Mouse (Mus musculus) liver, postnatal 0 days (tissue): ENCODE results near the gene Tbc1d14.
A peak's percentile ranks its signal among the peaks of the same experiment; 100 is the strongest.

Experiments
- CTCF ChIP-seq: sonication (generic); IDR thresholded peaks from 2 replicates; pipeline ENCODE4 v1.5.1; 2016; ENCODE audit warnings: antibody characterized with exemption, low read depth
- EP300 ChIP-seq: IDR thresholded peaks from 2 replicates; pipeline ENCODE4 v1.6.1; 2016; ENCODE audit warnings: antibody characterized with exemption, low read depth, mild to moderate bottlenecking

DNA sequence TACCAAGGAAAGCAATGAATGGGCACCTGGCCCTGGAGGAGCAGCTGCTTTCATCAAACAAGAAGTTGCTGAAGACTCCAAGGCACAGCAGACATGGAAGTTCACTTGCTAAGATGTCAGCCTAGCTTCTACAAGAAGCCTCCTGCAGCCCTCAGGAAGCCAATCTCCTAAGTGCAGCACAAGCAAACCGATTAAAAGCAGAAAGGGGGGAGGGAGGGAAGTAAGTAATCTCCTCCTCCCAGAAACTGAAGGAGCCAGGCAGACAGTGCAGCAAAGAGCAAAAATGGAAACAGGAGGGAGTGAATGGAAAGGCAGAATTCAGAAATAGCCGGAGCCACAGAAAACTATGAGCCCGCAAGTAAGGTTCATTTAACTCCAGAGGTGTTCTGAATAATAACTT lies 19.7 kb downstream of the Tbc1d14 start:
- TF ChIP-seq CTCF (no peak), EP300 (peak; percentile 85)
